Mouse (Mus musculus) myocyte (in vitro differentiated cells): ENCODE measurements at regions not wholly inside any gene's neighbourhood (a gene's known extent, or its start where the extent isn't known, plus 50 kb on each side); places are given as distances from the start of the nearest gene placed in this dataset.

Experiments used
- H3K27me3 ChIP-seq: one replicate; pipeline ENCODE4 v1.6.1; 2011; ENCODE audit not compliant: control insufficient read depth, insufficient read depth, insufficient read length
- H3K36me3 ChIP-seq: one replicate; pipeline ENCODE4 v1.6.1; 2011; ENCODE audit not compliant: control insufficient read depth, insufficient read depth
- H3K4me2 ChIP-seq: one replicate; pipeline ENCODE4 v1.6.1; 2011; ENCODE audit warnings: low read depth, control low read depth
- H3K4me3 ChIP-seq: one replicate; pipeline ENCODE4 v1.5.1; 2011; ENCODE audit warnings: mild to moderate bottlenecking, control low read depth, moderate library complexity
- H3K79me2 ChIP-seq: one replicate; pipeline ENCODE4 v1.6.1; 2011; ENCODE audit not compliant: control insufficient read depth, insufficient read depth
- H3ac ChIP-seq: one replicate; pipeline ENCODE4 v1.6.1; 2011; ENCODE audit not compliant: control insufficient read depth, insufficient read length
- CEBPB ChIP-seq: IDR thresholded peaks from 2 replicates; pipeline ENCODE4 v1.6.1; 2011; ENCODE audit warnings: mild to moderate bottlenecking, moderate library complexity; ENCODE audit not compliant: poor library complexity, insufficient read depth, severe bottlenecking
- E2F4 ChIP-seq: IDR thresholded peaks from one replicate; pipeline ENCODE4 v1.6.1; 2011; ENCODE audit warnings: mild to moderate bottlenecking, control low read depth, moderate library complexity; ENCODE audit not compliant: insufficient read depth
- MAX ChIP-seq: IDR thresholded peaks from one replicate; pipeline ENCODE4 v1.6.1; 2011; ENCODE audit warnings: low read depth, mild to moderate bottlenecking, control low read depth
- MYOD1 ChIP-seq, 3 experiments: IDR thresholded peaks; one replicate each; pipeline ENCODE4 v1.6.1; 2011; ENCODE audit warnings: control low read depth in 2 of 3, low read depth in 2 of 3, mild to moderate bottlenecking in 2 of 3, moderate library complexity in 1 of 3; ENCODE audit not compliant: insufficient read length in 2 of 3, control insufficient read depth in 1 of 3
- MYOG ChIP-seq, 3 experiments: IDR thresholded peaks; one replicate each; pipeline ENCODE4 v1.6.1; 2011; ENCODE audit warnings: control low read depth in 2 of 3, low read depth in 2 of 3, mild to moderate bottlenecking in 2 of 3; ENCODE audit not compliant: insufficient read length in 2 of 3, control insufficient read depth in 1 of 3, insufficient read depth in 1 of 3
- POLR2A ChIP-seq: IDR thresholded peaks from one replicate; pipeline ENCODE4 v1.6.1; 2011; ENCODE audit warnings: low read depth, mild to moderate bottlenecking, control low read depth, moderate library complexity; ENCODE audit not compliant: insufficient read length
- POLR2AphosphoS2 ChIP-seq: IDR thresholded peaks from one replicate; pipeline ENCODE4 v1.6.1; 2011; ENCODE audit warnings: low read depth, control low read depth; ENCODE audit not compliant: insufficient read length
- REST ChIP-seq: IDR thresholded peaks from one replicate; pipeline ENCODE4 v1.6.1; 2011; ENCODE audit warnings: mild to moderate bottlenecking, control low read depth, moderate library complexity; ENCODE audit not compliant: insufficient read depth, insufficient read length
- SRF ChIP-seq: IDR thresholded peaks from one replicate; pipeline ENCODE4 v1.6.1; 2011; ENCODE audit warnings: low read depth; ENCODE audit not compliant: control insufficient read depth, insufficient read length
- TCF12 ChIP-seq: IDR thresholded peaks from one replicate; pipeline ENCODE4 v1.6.1; 2011; ENCODE audit warnings: mild to moderate bottlenecking, control low read depth; ENCODE audit not compliant: poor library complexity, insufficient read depth, severe bottlenecking
- TCF3 ChIP-seq: IDR thresholded peaks from one replicate; pipeline ENCODE4 v1.6.1; 2011; ENCODE audit warnings: low read depth, control low read depth; ENCODE audit not compliant: insufficient read length
- USF1 ChIP-seq: IDR thresholded peaks from one replicate; pipeline ENCODE4 v1.6.1; 2011; ENCODE audit warnings: low read depth, mild to moderate bottlenecking, control low read depth, moderate library complexity

GRCm38 (mm10) chr2:9267675-9268074 is 613.4 kb upstream of the 4930412O13Rik start:
- Histone ChIP-seq H3K4me2 (no peak overlapping the region), H3K4me3 (no peak overlapping the region), H3K79me2 (no peaks in the 10 kb centered on the region), H3ac (no peak overlapping the region), H3K27me3 (no peaks in the 10 kb centered on the region), H3K36me3 (no peaks in the 10 kb centered on the region)
- no peak for TF ChIP-seq TCF3
- TF ChIP-seq MYOD1 (IDR thresholded peaks at IDR 0.05; ENCODE audit: control insufficient read depth in 1 of 3, insufficient read length in 2 of 3, low read depth in 2 of 3), result no peak
- no peak for TF ChIP-seq CEBPB
- TF ChIP-seq TCF12, result no peak
- TF ChIP-seq E2F4, result no peak
- no peak for TF ChIP-seq MYOG (IDR thresholded peaks at IDR 0.05; ENCODE audit: control insufficient read depth in 1 of 3, insufficient read depth in 1 of 3, insufficient read length in 2 of 3, low read depth in 2 of 3)
- TF ChIP-seq POLR2AphosphoS2, result no peak
- no peak for TF ChIP-seq REST
- TF ChIP-seq MAX, result no peak
- TF ChIP-seq SRF, result no peak
- no peak for TF ChIP-seq POLR2A
- TF ChIP-seq USF1, result no peak

DNA sequence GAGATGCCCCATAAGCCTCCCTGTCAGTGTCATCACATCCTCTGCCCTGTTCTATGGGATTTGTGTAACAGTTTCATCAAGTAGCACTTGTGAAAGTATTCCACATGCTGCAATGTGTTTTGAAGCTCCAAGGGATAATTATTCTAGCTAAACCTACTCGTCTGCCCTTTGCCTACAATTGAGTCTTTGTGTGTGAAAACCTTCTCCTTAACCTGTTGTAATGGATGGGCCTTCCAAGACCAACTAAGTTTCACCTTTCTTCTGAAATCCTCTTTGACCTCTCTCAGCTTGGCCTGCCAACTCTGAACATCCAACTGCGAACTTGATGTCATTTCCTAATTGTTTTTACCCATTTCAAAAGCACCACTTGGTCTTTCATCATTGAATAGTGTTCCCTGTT is 597.6 kb upstream of the 4930412O13Rik start:
- Histone ChIP-seq H3K4me2 (no peak overlapping the region), H3K4me3 (no peak overlapping the region), H3K27me3 (no peaks in the 10 kb centered on the region), H3K36me3 (no peaks in the 10 kb centered on the region), H3K79me2 (no peaks in the 10 kb centered on the region), H3ac (no peak overlapping the region)
- TF ChIP-seq REST, result no peak
- no peak for TF ChIP-seq TCF3
- no peak for TF ChIP-seq MAX
- no peak for TF ChIP-seq MYOD1 (IDR thresholded peaks at IDR 0.05; ENCODE audit: control insufficient read depth in 1 of 3, insufficient read length in 2 of 3, low read depth in 2 of 3)
- no peak for TF ChIP-seq TCF12
- TF ChIP-seq USF1, result no peak
- no peak for TF ChIP-seq SRF
- TF ChIP-seq E2F4, result no peak
- TF ChIP-seq POLR2AphosphoS2, result no peak
- TF ChIP-seq MYOG (IDR thresholded peaks at IDR 0.05; ENCODE audit: control insufficient read depth in 1 of 3, insufficient read depth in 1 of 3, insufficient read length in 2 of 3, low read depth in 2 of 3), result no peak
- TF ChIP-seq POLR2A, result no peak
- TF ChIP-seq CEBPB, result no peak

- Histone ChIP-seq H3ac (no peak overlapping the region), H3K4me2 (no peak overlapping the region), H3K36me3 (no peaks in the 10 kb centered on the region), H3K4me3 (no peak overlapping the region), H3K27me3 (no peaks in the 10 kb centered on the region), H3K79me2 (no peaks in the 10 kb centered on the region)
- TF ChIP-seq MYOG (IDR thresholded peaks at IDR 0.05; ENCODE audit: control insufficient read depth in 1 of 3, insufficient read depth in 1 of 3, insufficient read length in 2 of 3, low read depth in 2 of 3), result no peak
- no peak for TF ChIP-seq TCF12
- no peak for TF ChIP-seq POLR2AphosphoS2
- TF ChIP-seq CEBPB, result no peak
Measured at GRCm38 (mm10) chr2:9285800-9286199, 595.3 kb upstream of the 4930412O13Rik start.

GRCm38 (mm10) chr2:9287077-9287476 is 594.0 kb upstream of the 4930412O13Rik start:
- Histone ChIP-seq H3K79me2 (no peaks in the 10 kb centered on the region), H3K36me3 (no peaks in the 10 kb centered on the region), H3K4me3 (no peak overlapping the region), H3K27me3 (no peaks in the 10 kb centered on the region), H3K4me2 (no peak overlapping the region), H3ac (no peak overlapping the region)
- TF ChIP-seq TCF12 (no peak), CEBPB (no peak), TCF3 (no peak), USF1 (no peak), SRF (no peak), POLR2AphosphoS2 (no peak), MAX (no peak), MYOG (IDR thresholded peaks at IDR 0.05; ENCODE audit: control insufficient read depth in 1 of 3, insufficient read depth in 1 of 3, insufficient read length in 2 of 3, low read depth in 2 of 3) (no peak), E2F4 (no peak), POLR2A (no peak), REST (no peak), MYOD1 (IDR thresholded peaks at IDR 0.05; ENCODE audit: control insufficient read depth in 1 of 3, insufficient read length in 2 of 3, low read depth in 2 of 3) (no peak)

GRCm38 (mm10) chr2:9287623-9288022 is 593.4 kb upstream of the 4930412O13Rik start:
- Histone ChIP-seq H3K36me3 (no peaks in the 10 kb centered on the region), H3K79me2 (no peaks in the 10 kb centered on the region), H3K4me2 (no peak overlapping the region), H3K4me3 (no peak overlapping the region), H3K27me3 (no peaks in the 10 kb centered on the region), H3ac (no peak overlapping the region)
- TF ChIP-seq CEBPB (no peak), TCF3 (no peak), MYOG (IDR thresholded peaks at IDR 0.05; ENCODE audit: control insufficient read depth in 1 of 3, insufficient read depth in 1 of 3, insufficient read length in 2 of 3, low read depth in 2 of 3) (no peak), MAX (no peak), POLR2AphosphoS2 (no peak), E2F4 (no peak), SRF (no peak), MYOD1 (IDR thresholded peaks at IDR 0.05; ENCODE audit: control insufficient read depth in 1 of 3, insufficient read length in 2 of 3, low read depth in 2 of 3) (no peak), REST (no peak), POLR2A (no peak)
